Mouse (Mus musculus): ENCODE measurements around the gene Abhd12. TPM values are rescaled to one million over a fixed set of nuclear protein-coding genes. Genes with fewer than 3 reads are reported as not detected.

The Abhd12 gene
- polyA plus RNA-seq, 1 experiment from 2014 or later = 56.4 TPM

GRCm38 (mm10) chr2:150874508-150874907, 30.0 kb downstream of the Abhd12 start:
- Histone ChIP-seq H3K9ac (ENCODE audit: low read length) (no peak overlapping the region), H3K9me3 (ENCODE audit: control insufficient read depth, low read length) (no peaks in the 10 kb centered on the region), H3K4me1 (replicated peaks; ENCODE audit: control insufficient read depth, insufficient read depth, low read length) (no peaks in the 10 kb centered on the region), H3K27ac (ENCODE audit: low read length) (no peak overlapping the region), H3K4me2 (ENCODE audit: low read depth, low read length) (no peak overlapping the region), H3K36me3 (ENCODE audit: control insufficient read depth, insufficient read depth, low read length) (no peaks in the 10 kb centered on the region), H3K4me3 (ENCODE audit: low read length) (no peak overlapping the region), H3K27me3 (ENCODE audit: control insufficient read depth, insufficient read depth, low read depth, low read length) (no peaks in the 10 kb centered on the region)
- ATAC-seq (ENCODE audit: low read depth) = no peak
- WGBS = 76% methylated on average over 1 of the region's 1 CpGs

- H3K4me2 ChIP-seq (ENCODE audit: low read depth, low read length) = no peak overlapping the region
- no peaks in the 10 kb centered on the region for H3K4me1 ChIP-seq (replicated peaks; ENCODE audit: control insufficient read depth, insufficient read depth, low read length)
- no peaks in the 10 kb centered on the region for H3K9me3 ChIP-seq (ENCODE audit: control insufficient read depth, low read length)
- no peak overlapping the region for H3K27ac ChIP-seq (ENCODE audit: low read length)
- WGBS = 81% methylated on average over 1 of the region's 1 CpGs
- H3K9ac ChIP-seq (ENCODE audit: low read length) = no peak overlapping the region
- no peak overlapping the region for H3K4me3 ChIP-seq (ENCODE audit: low read length)
- ATAC-seq (ENCODE audit: low read depth) = no peak
- no peaks in the 10 kb centered on the region for H3K36me3 ChIP-seq (ENCODE audit: control insufficient read depth, insufficient read depth, low read length)
- no peaks in the 10 kb centered on the region for H3K27me3 ChIP-seq (ENCODE audit: control insufficient read depth, insufficient read depth, low read depth, low read length)
These were observed 35.1 kb downstream of the Abhd12 start for GRCm38 (mm10) chr2:150869446-150869845.

GRCm38 (mm10) chr2:150867021-150867420, 37.5 kb downstream of the Abhd12 start:
- ATAC-seq (ENCODE audit: low read depth) = no peak
- H3K4me1 ChIP-seq (replicated peaks; ENCODE audit: control insufficient read depth, insufficient read depth, low read length) = no peaks in the 10 kb centered on the region
- no peaks in the 10 kb centered on the region for H3K27me3 ChIP-seq (ENCODE audit: control insufficient read depth, insufficient read depth, low read depth, low read length)
- H3K9ac ChIP-seq (ENCODE audit: low read length) = no peak overlapping the region
- no peaks in the 10 kb centered on the region for H3K36me3 ChIP-seq (ENCODE audit: control insufficient read depth, insufficient read depth, low read length)
- no peaks in the 10 kb centered on the region for H3K9me3 ChIP-seq (ENCODE audit: control insufficient read depth, low read length)
- 89% methylated on average over 2 of the region's 2 CpGs for WGBS
- no peak overlapping the region for H3K4me2 ChIP-seq (ENCODE audit: low read depth, low read length)
- H3K4me3 ChIP-seq (ENCODE audit: low read length) = no peak overlapping the region
- H3K27ac ChIP-seq (ENCODE audit: low read length) = no peak overlapping the region

DNA sequence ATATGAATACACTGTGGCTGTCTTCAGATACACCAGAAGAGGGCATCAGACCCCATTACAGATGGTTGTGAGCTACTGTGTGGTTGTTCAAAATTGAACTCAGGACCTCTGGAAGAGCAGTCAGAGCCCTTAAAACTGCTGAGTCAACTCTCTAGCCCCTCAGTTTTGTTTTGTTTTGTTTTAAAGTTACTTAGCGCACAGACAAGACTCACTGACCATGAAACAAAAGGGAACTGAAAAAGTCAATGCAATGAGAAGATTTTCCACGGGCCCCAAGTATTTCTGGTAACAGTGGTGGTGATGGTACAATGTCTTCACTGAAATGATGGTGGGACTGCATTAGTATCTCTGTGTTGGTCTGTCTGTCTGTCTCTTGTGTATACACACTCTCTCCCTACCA, 43.4 kb downstream of the Abhd12 start:
- H3K27me3 ChIP-seq (ENCODE audit: control insufficient read depth, insufficient read depth, low read depth, low read length) = no peaks in the 10 kb centered on the region
- no peak for ATAC-seq (ENCODE audit: low read depth)
- no peak overlapping the region for H3K9ac ChIP-seq (ENCODE audit: low read length)
- no peaks in the 10 kb centered on the region for H3K36me3 ChIP-seq (ENCODE audit: control insufficient read depth, insufficient read depth, low read length)
- H3K4me3 ChIP-seq (ENCODE audit: low read length) = no peak overlapping the region
- 85% methylated on average over 2 of the region's 2 CpGs for WGBS
- no peak overlapping the region for H3K27ac ChIP-seq (ENCODE audit: low read length)
- no peak overlapping the region for H3K4me2 ChIP-seq (ENCODE audit: low read depth, low read length)
- H3K9me3 ChIP-seq (ENCODE audit: control insufficient read depth, low read length) = no peaks in the 10 kb centered on the region
- H3K4me1 ChIP-seq (replicated peaks; ENCODE audit: control insufficient read depth, insufficient read depth, low read length) = no peaks in the 10 kb centered on the region

GRCm38 (mm10) chr2:150859709-150860470, 44.7 kb downstream of the Abhd12 start:
- 67% methylated on average over 11 of the region's 11 CpGs for WGBS
- no peaks in the 10 kb centered on the region for H3K27me3 ChIP-seq (ENCODE audit: control insufficient read depth, insufficient read depth, low read depth, low read length)
- no peak overlapping the region for H3K4me3 ChIP-seq (ENCODE audit: low read length)
- H3K36me3 ChIP-seq (ENCODE audit: control insufficient read depth, insufficient read depth, low read length) = no peaks in the 10 kb centered on the region
- H3K4me2 ChIP-seq (ENCODE audit: low read depth, low read length) = no peak overlapping the region
- ATAC-seq (ENCODE audit: low read depth) = no peak
- H3K27ac ChIP-seq (ENCODE audit: low read length) = no peak overlapping the region
- no peak overlapping the region for H3K9ac ChIP-seq (ENCODE audit: low read length)
- H3K4me1 ChIP-seq (replicated peaks; ENCODE audit: control insufficient read depth, insufficient read depth, low read length) = no peaks in the 10 kb centered on the region
- no peaks in the 10 kb centered on the region for H3K9me3 ChIP-seq (ENCODE audit: control insufficient read depth, low read length)

- Histone ChIP-seq H3K9ac (ENCODE audit: low read length) (no peak overlapping the region), H3K4me2 (ENCODE audit: low read depth, low read length) (no peak overlapping the region), H3K4me3 (ENCODE audit: low read length) (no peak overlapping the region), H3K9me3 (ENCODE audit: control insufficient read depth, low read length) (no peaks in the 10 kb centered on the region), H3K27ac (ENCODE audit: low read length) (no peak overlapping the region), H3K36me3 (ENCODE audit: control insufficient read depth, insufficient read depth, low read length) (no peaks in the 10 kb centered on the region), H3K4me1 (replicated peaks; ENCODE audit: control insufficient read depth, insufficient read depth, low read length) (no peaks in the 10 kb centered on the region), H3K27me3 (ENCODE audit: control insufficient read depth, insufficient read depth, low read depth, low read length) (no peaks in the 10 kb centered on the region)
- 61% methylated on average over 9 of the region's 9 CpGs for WGBS
- ATAC-seq (ENCODE audit: low read depth) = no peak
These were observed 45.6 kb downstream of the Abhd12 start for GRCm38 (mm10) chr2:150858724-150859487.

DNA sequence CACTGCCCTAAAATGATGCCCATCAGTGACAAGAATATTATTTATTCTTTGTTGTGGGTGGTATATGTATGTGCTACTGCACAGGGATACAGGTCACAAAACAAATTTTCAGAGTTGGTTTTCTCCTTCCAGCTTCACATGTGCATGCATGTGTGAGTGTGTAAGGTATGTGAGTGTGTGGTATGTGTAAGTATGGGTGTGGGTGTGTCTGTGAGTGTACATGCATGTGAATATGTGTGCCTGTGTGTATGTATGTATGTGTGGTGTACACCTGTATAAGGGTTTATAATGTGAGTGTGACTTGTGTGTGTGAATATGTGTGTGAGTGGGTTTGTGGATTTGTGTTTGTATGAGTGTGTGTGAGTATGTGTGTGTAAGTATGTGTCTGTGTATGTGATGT, 49.4 kb downstream of the Abhd12 start:
- Histone ChIP-seq H3K36me3 (ENCODE audit: control insufficient read depth, insufficient read depth, low read length) (no peaks in the 10 kb centered on the region), H3K27ac (ENCODE audit: low read length) (no peak overlapping the region), H3K9me3 (ENCODE audit: control insufficient read depth, low read length) (no peaks in the 10 kb centered on the region), H3K4me2 (ENCODE audit: low read depth, low read length) (no peak overlapping the region), H3K9ac (ENCODE audit: low read length) (no peak overlapping the region), H3K27me3 (ENCODE audit: control insufficient read depth, insufficient read depth, low read depth, low read length) (no peaks in the 10 kb centered on the region), H3K4me1 (replicated peaks; ENCODE audit: control insufficient read depth, insufficient read depth, low read length) (no peaks in the 10 kb centered on the region), H3K4me3 (ENCODE audit: low read length) (no peak overlapping the region)
- no peak for ATAC-seq (ENCODE audit: low read depth)

DNA sequence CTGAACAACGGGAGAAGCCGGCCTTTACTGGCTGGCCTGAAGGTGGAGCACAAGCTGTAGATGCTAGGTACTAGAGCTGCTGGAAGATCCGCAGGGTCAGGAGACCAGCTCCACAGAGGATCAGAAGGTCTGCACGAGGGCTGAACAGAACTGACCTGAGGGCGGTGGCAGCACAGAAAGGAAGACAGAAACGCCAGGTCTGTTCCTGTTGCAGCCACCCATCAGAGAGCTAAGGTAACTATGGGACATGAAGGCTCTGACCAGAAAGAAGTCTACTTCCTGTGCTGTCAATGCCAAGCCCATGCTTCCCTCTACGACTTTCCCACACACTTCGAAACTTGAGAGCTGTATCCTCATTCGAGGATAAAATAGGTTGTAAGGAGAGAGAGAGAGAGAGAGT, 53.3 kb downstream of the Abhd12 start:
- H3K4me2 ChIP-seq (ENCODE audit: low read depth, low read length) = no peak overlapping the region
- no peak overlapping the region for H3K27ac ChIP-seq (ENCODE audit: low read length)
- no peaks in the 10 kb centered on the region for H3K36me3 ChIP-seq (ENCODE audit: control insufficient read depth, insufficient read depth, low read length)
- H3K4me3 ChIP-seq (ENCODE audit: low read length) = no peak overlapping the region
- H3K9ac ChIP-seq (ENCODE audit: low read length) = no peak overlapping the region
- no peak for ATAC-seq (ENCODE audit: low read depth)
- H3K9me3 ChIP-seq (ENCODE audit: control insufficient read depth, low read length) = no peaks in the 10 kb centered on the region
- no peaks in the 10 kb centered on the region for H3K4me1 ChIP-seq (replicated peaks; ENCODE audit: control insufficient read depth, insufficient read depth, low read length)
- 66% methylated on average over 9 of the region's 9 CpGs for WGBS
- H3K27me3 ChIP-seq (ENCODE audit: control insufficient read depth, insufficient read depth, low read depth, low read length) = no peaks in the 10 kb centered on the region

GRCm38 (mm10) chr2:150847436-150847995, 57.0 kb downstream of the Abhd12 start:
- H3K9ac ChIP-seq (ENCODE audit: low read length) = no peak overlapping the region
- H3K4me3 ChIP-seq (ENCODE audit: low read length) = no peak overlapping the region
- WGBS = 63% methylated on average over 8 of the region's 8 CpGs
- H3K4me2 ChIP-seq (ENCODE audit: low read depth, low read length) = no peak overlapping the region
- no peaks in the 10 kb centered on the region for H3K4me1 ChIP-seq (replicated peaks; ENCODE audit: control insufficient read depth, insufficient read depth, low read length)
- H3K27ac ChIP-seq (ENCODE audit: low read length) = no peak overlapping the region
- no peaks in the 10 kb centered on the region for H3K9me3 ChIP-seq (ENCODE audit: control insufficient read depth, low read length)
- no peaks in the 10 kb centered on the region for H3K36me3 ChIP-seq (ENCODE audit: control insufficient read depth, insufficient read depth, low read length)
- no peak for ATAC-seq (ENCODE audit: low read depth)
- no peaks in the 10 kb centered on the region for H3K27me3 ChIP-seq (ENCODE audit: control insufficient read depth, insufficient read depth, low read depth, low read length)

All from lung, embryonic 16.5 days (tissue).